Mouse (Mus musculus): ENCODE results near the gene Card19.

DNA sequence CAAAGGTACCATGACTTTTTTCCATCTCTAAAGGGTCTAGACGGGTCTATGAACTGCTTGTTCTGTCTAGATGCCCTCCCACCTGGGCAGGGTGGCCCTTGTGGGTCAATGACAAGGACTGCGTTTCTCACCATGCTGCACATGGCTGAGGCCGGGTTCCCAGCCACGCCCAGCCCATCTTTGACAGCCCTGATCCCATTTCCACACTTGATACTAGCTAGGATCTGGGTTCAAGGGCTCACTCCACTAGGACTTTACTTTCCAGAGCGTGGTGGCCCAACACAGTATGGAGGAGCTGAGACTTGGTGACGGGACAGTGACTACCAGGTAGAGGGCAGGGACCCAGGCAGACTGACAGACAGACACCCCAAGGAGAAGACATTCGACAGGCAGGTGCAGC lies 13.3 kb downstream of the Card19 start:
- TF ChIP-seq EP300 (IDR thresholded peaks at IDR 0.05; ENCODE audit: low read depth) (no peak), CTCF (IDR thresholded peaks at IDR 0.05; ENCODE audit: low read depth) (no peak)
